Mouse (Mus musculus) spleen, adult 12 weeks (tissue): ENCODE measurements around the gene Atf7ip2.

Experiments used
- DNase-seq: peaks from one replicate; pipeline ENCODE4 v3.0.0; 2022; ENCODE audit warnings: low spot score

The Atf7ip2 gene

GRCm38 (mm10) chr16:10297696-10298644, 105.5 kb downstream of the Atf7ip2 start:
- DNase-seq: no peak

GRCm38 (mm10) chr16:10299637-10300036, 107.1 kb downstream of the Atf7ip2 start:
- DNase-seq: no peak

GRCm38 (mm10) chr16:10300231-10301186, 108.0 kb downstream of the Atf7ip2 start:
- DNase-seq: no peak
